Mouse (Mus musculus): ENCODE measurements around the gene Ubr2. TPM values are rescaled to one million over a fixed set of nuclear protein-coding genes. Genes with fewer than 3 reads are reported as not detected.

Ubr2 gene
- total RNA-seq, 2 experiments from 2014 or later = 62.1 to 87.8 TPM

DNA sequence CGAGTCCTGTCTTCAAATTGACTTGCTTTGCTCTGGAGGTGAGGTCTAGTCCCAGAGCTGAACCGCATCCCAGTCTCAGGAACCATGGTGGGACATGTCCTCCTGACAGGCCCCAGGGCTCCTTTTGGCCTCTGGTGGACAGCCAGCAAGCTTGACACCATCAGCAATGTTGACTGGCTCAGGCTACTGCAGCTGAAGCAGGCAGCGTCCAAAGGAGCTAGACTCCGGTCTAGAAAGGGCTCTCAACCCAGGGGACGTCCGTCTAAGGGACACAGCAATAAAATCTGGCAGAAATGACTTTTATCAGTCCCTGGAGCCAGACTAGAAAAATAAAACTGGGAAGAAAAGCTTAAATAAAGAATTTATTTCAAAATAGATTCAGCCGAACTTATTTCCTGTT lies 80.5 kb downstream of the Ubr2 start:
- no peak for DNase-seq (ENCODE audit: low spot score in 2 of 2)

DNA sequence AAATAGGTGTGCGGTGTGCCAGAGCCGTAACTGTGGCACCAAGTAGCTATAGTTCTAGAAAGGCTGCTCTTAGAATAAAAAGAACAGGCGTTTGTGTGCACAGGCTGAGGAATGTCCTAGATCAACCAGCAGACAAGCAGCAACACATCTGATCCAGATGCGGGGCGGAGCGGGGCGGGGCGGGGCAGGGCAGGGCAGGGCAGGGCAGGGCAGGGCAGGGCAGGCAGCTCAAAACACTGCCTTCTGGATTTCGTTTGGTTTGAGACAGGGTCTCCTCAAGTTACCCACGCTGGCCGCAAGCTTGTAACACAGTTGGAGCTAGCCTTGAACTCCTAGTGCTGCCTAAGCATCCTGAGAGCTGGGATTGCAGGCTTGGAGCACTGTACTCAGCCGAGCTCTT lies 81.1 kb downstream of the Ubr2 start:
- no peak for DNase-seq (ENCODE audit: low spot score in 2 of 2)

DNA sequence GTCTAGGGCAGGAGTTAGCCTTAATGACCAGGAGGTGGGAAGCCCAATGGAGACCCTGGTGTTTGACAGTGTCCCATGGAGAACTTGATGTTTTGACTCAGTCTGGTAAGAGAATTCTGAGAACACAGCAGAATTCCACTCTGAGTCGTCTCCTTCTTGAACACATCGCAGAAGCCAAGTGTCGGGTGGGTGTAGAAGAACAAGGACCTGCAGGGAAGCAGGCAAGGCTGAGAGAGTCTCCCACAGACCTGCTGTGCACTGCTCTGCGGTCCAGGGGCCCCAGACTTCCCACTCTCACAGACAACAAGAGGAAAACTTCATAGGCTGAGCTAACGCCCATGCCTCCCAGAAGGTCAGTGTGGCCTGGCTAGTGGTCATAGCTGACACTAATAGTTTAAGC lies 82.6 kb downstream of the Ubr2 start:
- no peak for DNase-seq (ENCODE audit: low spot score in 2 of 2)

DNA sequence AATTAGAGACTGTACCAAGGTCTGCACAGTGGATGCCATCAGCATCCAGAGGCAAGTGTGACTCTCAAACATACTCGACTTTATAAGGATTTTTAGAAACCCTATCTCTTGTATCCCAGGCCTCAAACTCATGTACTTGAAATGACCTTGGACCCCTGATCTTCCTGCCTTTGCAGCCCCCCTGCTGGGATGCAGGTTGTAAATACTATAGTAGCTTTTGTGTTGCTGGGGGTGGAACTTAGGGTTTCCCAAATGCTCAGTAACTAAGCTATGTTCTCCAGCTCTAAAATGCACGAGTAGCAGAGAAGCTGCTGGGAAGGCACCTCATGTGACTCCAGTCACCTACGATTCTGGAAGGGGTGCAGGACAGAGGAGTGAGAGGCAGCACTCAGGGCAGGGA lies 83.4 kb downstream of the Ubr2 start:
- DNase-seq (ENCODE audit: low spot score in 2 of 2) = no peak

DNA sequence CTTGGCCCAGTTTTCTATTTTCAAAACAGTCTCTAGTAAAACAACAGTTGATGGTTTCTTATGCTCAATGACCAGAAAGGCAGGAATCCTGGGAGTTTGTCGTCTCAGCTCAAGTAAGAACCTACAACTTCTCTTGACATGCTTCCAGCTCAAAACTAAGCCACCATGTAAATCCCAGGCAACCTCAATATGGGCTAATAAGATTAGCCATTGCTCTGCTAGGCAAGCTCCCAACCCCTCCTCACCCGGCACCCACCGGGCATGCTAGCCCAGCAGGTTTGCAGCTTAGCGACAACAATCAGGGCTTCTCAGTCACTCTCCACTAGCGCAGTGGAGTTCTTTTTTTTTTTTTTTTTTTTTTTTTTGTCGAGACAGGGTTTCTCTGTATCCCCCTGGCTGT lies 84.2 kb downstream of the Ubr2 start:
- no peak for DNase-seq (ENCODE audit: low spot score in 2 of 2)

DNA sequence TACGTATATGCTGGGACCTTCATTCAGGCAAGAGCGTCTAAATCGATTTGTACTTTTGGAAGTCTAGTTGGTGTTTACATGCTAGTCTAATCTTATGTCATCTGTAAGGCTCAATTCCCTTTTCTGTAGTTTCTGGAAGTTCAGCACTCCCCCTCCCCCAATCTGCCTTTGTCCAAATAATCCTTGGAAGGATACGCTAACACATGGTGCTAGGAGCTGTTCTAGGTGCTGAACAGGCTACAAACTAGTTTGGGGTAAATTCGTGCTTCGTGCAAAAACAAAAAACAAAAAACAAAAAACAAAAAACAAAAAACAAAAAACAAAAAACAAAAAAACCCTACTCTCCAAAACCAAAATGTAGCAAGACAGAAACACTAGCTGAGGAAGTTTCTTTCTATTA lies 89.5 kb downstream of the Ubr2 start:
- no peak for DNase-seq (ENCODE audit: low spot score in 2 of 2)

DNA sequence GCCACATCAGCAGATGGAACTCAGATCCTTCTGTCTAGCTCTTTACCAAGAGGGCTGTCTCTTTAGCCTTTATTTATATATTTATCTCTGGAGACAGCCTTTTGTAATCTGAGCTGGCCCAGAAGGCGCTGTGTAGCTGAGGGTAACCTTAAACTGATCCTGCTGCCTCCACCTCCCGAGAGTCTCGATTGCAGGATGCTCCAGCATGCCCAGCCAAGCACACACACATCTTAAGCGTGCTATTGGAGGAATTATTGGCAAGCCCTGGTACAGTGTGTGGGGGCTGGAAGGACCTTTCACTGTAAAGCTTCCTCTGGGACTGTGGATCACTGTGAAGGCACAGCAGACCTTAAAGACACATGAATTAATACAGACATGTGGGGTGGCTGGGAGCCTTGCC lies 91.4 kb downstream of the Ubr2 start:
- DNase-seq (ENCODE audit: low spot score in 2 of 2) = no peak

DNA sequence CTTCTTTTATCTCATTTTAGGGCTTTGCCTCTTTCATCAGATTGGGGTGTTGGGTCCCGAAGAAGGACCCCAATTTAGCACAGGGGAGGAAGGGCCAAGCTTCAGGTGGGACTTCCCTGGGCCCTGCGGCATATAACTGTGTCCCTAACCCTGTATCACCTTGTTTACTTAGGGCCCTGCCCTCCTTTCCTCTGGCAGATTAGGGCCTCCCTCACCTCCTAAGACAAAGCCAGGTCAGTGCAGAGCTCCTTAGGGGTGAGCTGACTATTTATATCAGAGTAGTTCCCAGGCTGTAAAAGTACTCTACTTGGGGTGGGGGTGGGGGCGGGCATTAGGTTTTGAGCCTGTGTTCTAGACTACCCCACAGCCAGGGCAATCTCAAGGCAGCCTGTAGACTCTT lies 95.2 kb downstream of the Ubr2 start:
- no peak for DNase-seq (ENCODE audit: low spot score in 2 of 2)

DNA sequence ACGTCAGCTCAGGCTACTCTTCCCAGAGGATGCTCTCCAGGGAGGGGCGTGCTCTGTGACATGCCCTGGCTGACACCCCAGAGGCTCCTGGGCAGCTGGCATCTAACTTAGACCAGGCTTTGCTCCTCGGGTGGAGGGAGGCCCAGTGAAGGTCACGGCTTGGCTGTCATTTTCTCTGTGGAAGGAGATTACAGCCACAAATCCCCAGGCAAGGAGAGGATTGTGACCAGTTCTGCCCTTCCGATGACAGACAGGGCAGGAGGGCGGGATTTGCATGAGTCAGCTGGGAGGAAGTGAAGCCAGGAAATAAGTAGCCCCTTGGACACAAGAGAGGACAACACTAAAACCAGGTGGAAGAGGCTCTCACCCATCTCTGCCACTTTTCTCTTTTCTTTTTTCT lies 98.0 kb downstream of the Ubr2 start:
- no peak for DNase-seq (ENCODE audit: low spot score in 2 of 2)

DNA sequence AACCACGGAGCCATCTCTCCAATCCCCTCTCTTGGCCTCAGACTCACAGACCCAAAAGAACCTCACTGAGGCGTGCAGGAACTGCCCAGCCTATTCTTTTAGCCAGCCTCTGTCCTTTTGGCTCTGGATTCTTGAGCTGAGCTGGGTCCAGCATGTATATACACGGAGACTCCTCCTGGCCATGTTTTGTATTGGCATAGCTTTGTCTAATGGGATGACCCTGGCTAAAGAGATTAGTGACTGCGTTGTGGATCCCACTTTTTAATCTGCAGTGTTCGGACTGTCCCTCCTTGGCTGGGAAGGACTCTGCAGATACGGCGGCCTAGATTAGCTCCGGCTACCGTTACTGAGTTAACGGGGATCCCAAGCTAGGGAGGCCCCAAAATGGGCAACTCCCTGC lies 100.2 kb downstream of the Ubr2 start, which contains the start of gene Prph2:
Gene Prph2, plus strand, starts transcription at position 274 of the 400 bp plus-strand sequence.
- DNase-seq (ENCODE audit: low spot score in 2 of 2) = no peak

DNA sequence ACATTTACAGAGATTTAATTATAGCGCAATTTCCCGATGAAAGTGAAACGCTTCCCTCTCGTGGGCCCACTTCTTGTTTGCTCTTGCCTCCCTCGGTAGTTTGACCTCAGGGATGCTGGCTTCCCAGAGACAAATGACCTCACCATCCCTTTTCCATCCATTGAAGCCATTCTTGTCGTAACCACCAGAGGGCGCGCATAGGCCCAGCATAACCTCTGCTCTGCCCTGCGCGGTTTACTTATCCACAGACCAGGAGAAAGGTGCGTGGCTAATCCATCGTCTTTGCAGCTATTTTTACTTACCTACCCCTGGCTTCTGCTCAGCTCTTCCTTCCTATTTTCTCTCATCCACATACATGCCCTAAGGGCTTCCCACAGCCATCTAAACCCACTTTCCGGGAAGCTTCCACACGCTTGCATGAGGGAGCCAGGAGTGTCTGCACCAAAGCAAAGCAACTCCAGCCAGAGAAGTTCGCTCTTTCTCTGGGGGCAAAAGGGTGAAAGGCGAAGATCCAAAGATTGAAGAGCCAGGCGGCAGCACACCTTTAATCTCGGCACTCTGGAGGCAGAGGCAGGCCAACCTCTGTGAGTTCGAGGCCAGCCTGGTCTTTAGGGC lies 106.4 kb downstream of the Ubr2 start:
- DNase-seq (ENCODE audit: low spot score in 2 of 2) = peak; percentile 77 to 80

DNA sequence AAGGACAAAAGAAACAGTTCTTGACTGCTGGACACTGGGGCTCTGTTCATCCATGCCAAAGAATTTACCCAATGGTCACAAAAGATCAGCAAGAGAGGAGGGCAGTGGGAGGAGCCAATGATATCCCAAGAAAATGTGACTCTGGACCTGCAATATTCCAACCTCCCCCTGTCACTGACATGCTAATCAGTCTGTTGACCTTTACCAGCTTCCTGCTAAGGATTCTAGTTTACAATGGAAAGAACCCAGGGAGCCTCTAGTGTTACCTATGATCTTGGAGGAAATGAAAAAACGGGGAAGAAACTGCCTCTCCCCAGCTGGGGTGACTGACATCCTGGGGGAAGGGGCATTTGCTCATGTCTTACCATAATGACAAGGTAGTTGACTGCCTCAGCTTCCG lies 109.4 kb downstream of the Ubr2 start:
- DNase-seq (ENCODE audit: low spot score in 2 of 2) = no peak

DNA sequence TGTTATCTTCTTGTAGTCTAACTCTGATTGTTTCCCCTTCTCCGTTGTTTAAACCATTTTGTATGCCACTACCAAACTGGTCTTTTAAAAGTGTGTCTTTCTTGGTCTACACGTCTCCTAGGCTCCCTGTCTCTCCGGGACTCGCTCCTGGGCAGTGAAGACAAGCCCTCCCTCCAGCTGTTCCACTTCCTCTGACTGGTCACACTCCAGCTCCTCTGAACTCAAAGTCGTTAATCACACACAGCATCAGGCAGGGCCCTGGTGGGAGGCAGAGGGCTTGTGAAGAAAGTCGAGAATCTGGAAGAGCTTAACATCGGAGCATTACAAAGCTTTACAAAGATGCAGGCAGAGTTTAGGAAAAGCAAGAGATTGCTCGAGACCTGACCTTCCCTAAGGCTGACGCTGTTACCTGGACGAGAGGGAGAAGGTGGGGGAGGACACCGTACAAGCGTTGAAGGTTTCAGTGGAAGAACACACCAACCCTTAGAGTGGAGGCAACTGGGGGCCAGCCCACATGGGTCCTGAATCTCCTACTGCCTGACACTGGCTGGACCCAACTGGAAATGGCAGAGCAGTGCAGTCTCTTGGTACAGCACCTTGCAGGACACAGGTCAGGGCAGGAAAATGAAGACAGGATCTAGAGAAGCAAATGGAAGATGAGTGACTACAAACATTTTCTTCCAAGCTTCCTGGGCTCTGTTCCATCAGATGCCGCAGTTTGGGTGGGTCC lies 113.0 kb downstream of the Ubr2 start:
- DNase-seq (ENCODE audit: low spot score in 2 of 2) = no peak

DNA sequence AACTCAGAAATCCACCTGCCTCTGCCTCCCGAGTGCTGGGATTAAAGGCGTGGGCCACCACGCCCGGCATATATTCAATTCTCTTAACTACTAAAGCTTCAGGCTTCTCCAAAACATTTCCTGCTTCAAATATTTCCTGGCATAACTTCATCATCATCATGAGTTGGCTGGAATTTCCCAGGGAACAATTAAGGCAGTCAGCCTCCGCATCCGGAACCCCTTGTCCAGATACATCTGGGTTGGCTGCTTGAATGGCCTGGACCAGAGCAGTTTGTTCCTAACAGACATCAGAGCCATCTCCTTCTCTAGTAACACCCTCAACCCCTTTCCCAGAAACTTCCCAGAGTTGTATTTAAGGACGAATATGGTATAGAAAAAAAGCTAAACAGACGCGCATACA lies 114.9 kb downstream of the Ubr2 start:
- no peak for DNase-seq (ENCODE audit: low spot score in 2 of 2)

DNA sequence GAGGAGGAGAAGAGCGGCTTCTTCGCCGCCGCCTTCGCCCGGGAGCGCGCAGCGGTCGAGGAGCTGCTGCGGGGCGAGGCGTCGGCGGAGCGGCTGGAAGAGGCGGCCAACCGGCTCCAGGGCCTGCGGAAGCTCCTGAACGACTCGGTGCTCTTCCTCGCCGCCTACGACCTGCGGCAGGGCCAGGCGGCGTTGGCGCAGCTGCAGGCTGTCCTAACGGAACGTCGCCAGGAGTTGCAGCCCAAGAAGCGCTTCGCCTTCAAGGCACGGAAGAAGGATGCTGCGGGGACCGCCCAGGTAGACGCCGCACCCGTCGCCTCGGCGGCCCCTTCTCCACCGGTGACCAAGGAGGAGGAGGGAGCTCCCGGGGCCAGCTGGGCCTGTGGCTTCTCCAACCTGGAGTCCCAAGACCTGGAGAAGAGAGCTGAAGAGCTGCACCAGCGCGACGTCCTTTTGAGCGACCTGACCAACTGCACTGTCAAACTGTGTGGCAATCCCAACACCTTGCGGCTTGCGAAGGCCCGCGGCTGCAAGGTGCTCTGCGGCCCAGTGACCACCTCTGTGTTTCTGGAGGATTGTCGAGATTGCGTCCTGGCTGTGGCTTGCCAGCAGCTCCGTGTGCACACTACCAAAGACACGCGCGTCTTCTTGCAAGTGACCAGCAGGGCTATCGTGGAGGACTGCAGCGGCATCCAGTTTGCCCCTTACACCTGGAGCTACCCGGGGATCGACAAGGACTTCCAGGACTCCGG lies 119.3 kb downstream of the Ubr2 start:
- DNase-seq (ENCODE audit: low spot score in 2 of 2) = peak in 1 of 2 experiments; percentile 36

DNA sequence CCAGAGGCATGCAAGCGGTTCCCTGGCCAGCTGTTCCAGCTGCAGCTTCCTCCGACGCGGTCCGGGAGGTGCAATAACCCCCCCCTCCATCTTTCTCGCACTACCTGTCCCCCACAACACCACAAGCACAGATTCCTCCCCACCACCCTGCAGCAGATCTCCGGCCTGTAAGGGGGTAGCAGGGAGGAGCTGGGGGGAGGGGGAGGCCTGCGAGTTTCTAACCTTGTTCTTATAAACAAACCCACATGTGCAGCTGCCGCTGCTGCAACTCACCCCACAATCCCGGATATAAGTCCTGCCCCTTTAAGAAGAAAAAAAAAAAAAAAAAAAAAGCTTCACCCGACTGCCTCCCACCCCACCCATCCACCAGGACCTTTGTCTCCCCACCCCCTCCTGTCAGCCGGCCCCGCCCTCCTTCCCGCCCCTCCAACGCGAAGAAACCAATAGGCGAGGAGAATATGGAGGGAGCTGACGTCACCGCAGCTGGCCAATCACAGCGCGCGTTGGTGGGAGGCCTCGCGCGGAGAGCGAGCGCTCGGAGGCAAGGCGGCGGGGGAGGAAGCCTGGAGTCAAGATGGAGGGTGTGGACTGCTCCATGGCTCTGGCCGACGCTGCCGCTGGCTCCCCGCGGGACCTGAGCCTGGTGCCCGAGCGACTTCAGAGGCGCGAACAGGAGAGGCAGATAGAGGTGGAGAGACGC lies 120.1 kb downstream of the Ubr2 start, which contains the start of gene Tbcc:
Gene Tbcc, plus strand, starts transcription at position 569 of the 700 bp plus-strand sequence.
- peak; percentile 93 to 94 for DNase-seq (ENCODE audit: low spot score in 2 of 2)

DNA sequence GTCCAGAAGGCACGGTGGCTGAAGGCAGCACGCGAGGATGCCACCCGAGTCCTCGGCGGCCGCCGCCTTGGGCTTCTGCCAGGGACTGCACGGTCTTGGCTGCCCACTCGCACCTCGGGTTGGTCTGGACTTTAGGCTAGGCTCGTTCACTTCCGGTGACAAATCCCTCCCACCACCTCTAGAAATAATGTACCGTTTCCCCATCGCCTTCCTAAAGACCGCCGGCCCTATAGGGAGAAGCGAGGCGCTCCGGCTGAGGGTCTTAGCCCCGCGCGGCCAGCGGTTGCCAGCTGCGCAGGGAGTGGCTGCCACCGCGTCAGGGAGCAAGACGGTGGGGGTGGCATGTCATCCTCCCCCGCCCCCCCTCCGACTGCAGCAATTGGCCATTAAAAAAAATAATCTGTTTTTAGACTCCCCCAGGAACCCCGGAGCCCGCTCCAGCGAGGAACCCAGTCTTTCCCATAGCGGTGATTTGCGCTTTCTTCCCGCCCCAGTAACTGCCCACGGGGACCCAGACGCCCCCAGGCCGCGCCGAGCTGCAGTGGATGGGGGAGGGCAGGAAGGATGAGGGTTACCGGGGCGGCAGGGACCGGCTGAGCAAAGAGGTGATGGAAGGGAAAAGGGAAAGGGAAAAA lies 120.8 kb downstream of the Ubr2 start:
- DNase-seq (ENCODE audit: low spot score in 2 of 2) = peak; percentile 76 to 79

DNA sequence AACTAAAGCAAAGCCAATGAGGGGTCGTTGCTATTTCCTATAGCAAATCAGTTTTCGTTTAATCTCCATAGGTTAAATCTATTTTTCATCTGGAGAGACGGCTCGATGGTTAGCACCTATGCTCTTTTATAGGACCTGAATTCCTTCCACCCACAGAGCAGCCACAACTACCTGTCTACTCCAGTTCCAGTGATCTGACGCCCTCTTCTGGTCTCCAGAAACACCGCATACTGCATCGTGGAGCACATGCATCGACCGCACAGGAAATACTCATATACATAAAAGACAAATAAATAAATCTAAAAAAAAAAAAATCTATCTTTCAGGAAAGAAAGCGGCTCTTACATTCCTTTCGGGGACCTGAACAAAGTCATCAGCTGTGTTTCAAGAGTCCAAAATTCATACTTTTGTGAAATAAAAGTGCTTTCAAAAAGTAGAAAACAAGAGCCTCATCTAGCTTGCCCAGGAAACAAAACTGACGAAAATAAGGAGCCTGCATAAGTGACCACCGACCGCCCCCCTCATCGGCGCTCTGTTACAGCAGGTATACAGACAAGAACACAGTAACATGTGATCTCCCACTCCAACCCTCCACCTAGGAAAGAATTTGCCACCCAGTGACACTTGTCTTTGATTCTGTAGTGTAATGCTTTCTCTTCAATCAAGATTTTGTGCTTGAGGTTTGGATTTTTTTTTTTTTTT lies 121.7 kb downstream of the Ubr2 start:
- DNase-seq (ENCODE audit: low spot score in 2 of 2) = peak in 1 of 2 experiments; percentile 30

DNA sequence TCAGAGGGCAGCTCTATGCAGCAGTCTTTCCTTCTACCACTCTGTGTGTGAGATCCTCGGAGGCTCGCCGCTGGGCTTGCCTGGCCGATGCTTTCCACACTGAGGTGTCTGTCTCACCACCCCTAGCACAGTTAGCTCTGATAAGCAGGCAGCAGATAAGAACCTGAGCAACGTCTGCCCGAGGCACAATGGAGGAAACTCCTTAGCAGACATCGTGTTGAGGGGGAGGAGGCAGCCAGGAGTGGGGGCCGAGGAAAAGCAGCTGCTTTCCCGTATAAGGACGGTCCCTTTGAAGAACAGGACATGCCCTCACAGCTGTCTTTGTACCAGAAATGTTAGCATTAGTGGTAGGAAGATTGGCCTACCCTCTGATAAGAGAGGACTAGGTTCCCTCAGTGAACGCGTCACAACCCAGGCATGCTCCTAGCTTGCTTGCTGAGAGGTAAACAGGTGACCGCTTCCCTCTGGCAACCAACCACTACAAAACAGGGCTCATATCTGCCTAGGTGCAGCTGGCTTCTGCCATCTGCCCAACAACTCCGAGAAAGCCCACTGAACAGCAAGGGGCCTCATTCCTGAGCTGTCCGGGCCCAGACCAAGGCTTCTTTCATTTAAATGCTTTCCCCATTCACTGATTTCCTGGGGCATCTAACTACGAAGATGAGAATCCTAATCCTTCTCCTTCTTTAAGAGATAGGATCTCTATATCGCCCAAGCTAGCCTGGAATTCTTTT lies 124.3 kb downstream of the Ubr2 start:
- DNase-seq (ENCODE audit: low spot score in 2 of 2) = no peak
